Mouse (Mus musculus): ENCODE measurements around the gene Tesk2. TPM values are rescaled to one million over a fixed set of nuclear protein-coding genes. Genes with fewer than 3 reads are reported as not detected.

The Tesk2 gene
- total RNA-seq, 4 experiments from 2014 or later: 4.1 to 5.9 (median 4.7) TPM

DNA sequence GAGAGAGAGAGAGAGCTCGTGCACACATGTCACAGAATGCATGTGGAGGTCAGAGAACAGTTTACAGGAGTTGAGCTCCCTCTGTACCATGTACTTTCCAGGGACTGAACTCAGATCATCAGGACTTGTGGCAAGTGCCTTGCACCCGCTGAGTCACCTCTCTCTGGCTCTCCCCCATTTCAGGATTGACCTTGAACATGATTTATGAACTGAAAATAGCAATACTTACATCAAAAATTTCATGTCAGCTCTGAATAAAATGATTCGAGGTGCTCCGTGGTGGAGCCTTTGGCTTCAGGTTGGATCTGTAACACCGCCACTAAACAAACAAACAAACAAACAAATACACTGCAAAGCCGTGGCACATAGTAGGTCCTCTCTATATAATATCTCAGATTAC lies 120.1 kb downstream of the Tesk2 start:
- no peak for DNase-seq (ENCODE audit: low spot score in 2 of 2)

DNA sequence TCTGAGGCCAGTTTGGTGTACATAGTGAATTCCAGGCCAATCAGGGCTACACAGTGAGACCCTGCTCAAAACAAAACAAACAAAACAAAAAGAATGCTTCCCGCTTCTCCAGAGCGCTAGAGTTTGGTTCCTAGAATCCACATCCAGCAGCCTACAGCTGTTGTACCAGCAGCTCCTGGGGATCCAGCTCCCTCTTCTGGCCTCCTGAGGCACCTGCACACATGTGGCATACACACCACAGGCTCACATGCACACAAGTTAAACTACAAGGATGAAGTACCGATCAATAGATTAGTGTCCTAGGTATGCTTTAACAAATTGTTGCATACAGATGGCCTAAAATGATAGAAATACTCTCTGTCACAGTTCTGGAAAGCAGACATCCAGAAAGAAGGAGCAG lies 123.6 kb downstream of the Tesk2 start:
- no peak for DNase-seq (ENCODE audit: low spot score in 2 of 2)

- DNase-seq (ENCODE audit: low spot score in 2 of 2): no peak
Measured at GRCm38 (mm10) chr4:116849901-116850300, 129.2 kb downstream of the Tesk2 start.

DNA sequence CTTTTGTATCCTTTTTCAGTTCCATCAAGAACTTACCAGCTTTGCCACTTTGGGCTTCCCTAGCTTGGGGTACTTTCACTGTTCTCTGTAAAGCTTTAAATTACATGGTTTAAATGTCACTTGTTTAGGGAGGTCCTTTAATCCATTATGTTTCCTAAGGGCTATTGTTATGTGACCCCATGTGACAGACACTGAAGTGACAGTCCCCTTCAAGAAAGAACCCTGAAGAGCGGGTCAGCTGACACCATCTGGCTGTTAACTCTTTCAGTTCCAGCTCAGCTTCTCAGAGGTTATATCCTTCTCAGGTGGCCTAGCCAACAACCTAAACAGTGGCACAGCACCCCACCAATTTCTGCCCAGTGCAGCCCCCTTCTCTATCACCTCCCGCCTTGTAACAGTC lies 133.5 kb downstream of the Tesk2 start:
- DNase-seq (ENCODE audit: low spot score in 2 of 2): no peak

Other genes with a start within 250 kb of the Tesk2 start
- 10 to 100 TPM; 18.1 to 19.8 (median 19.0) TPM for gene Ipp, start 213.4 kb upstream of the Tesk2 start, total RNA-seq (2022)
- gene Tmem69, start 165.0 kb upstream of the Tesk2 start, total RNA-seq (2022): 10 to 100 TPM; 10.1 to 15.6 (median 14.4) TPM
- gene Gpbp1l1, start 163.3 kb upstream of the Tesk2 start, total RNA-seq (2022): 10 to 100 TPM; 44.5 to 56.0 (median 50.0) TPM
- gene Ccdc17, start 124.3 kb upstream of the Tesk2 start, total RNA-seq (2022): 1 to 10 TPM; 4.7 to 7.1 (median 5.7) TPM
- gene Nasp, start 93.0 kb upstream of the Tesk2 start, total RNA-seq (2022): 10 to 100 TPM; 21.4 to 36.0 (median 28.5) TPM
- 100 to 1,000 TPM; 403 to 423 (median 409) TPM for gene Akr1a1, start 69.3 kb upstream of the Tesk2 start, total RNA-seq (2022)
- gene Prdx1, start 35.4 kb upstream of the Tesk2 start, total RNA-seq (2022): 100 to 1,000 TPM; 181 to 205 (median 195) TPM
- 10 to 100 TPM; 15.4 to 20.4 (median 17.5) TPM for gene Mmachc, start 12.5 kb upstream of the Tesk2 start, total RNA-seq (2022)
- 1 to 10 TPM; 4.9 to 8.9 (median 6.2) TPM for gene Ccdc163, start 12.4 kb upstream of the Tesk2 start, total RNA-seq (2022)
- 10 to 100 TPM; 11.3 to 16.1 (median 14.0) TPM for gene Toe1, start 86.7 kb downstream of the Tesk2 start, total RNA-seq (2022)
- gene Mutyh, start 86.8 kb downstream of the Tesk2 start, total RNA-seq (2022): 1 to 10 TPM; 2.0 to 4.9 (median 2.9) TPM
- gene Hpdl, start 100.8 kb downstream of the Tesk2 start, total RNA-seq (2022): 1 to 10 TPM; 3.1 to 5.5 (median 5.2) TPM
- gene Zswim5, start 156.4 kb downstream of the Tesk2 start, total RNA-seq (2022): 10 to 100 TPM; 14.5 to 17.4 (median 16.1) TPM